Mouse (Mus musculus) kidney, embryonic 16.5 days (tissue): ENCODE results near the gene Barx1. TPM values are rescaled to one million over a fixed set of nuclear protein-coding genes. Genes with fewer than 3 reads are reported as not detected.
A peak's percentile ranks its signal among the peaks of the same experiment; 100 is the strongest.

Experiments used
- ATAC-seq: fragments of 200-750 bp; cut with Nextera tagmentation; 2 replicates; pipeline ENCODE4 v1.8.0; 2017; ENCODE audit warnings: moderate TSS enrichment; ENCODE audit not compliant: low FRiP score, low TSS enrichment
- H3K27ac ChIP-seq: fragments of 300-500 bp; sonication (generic); 2 replicates; pipeline ENCODE4 v1.5.1; 2014; ENCODE audit warnings: low read length
- H3K27me3 ChIP-seq: fragments of 300-500 bp; sonication (generic); 2 replicates; pipeline ENCODE4 v1.6.1; 2014; ENCODE audit warnings: low read length, control low read depth, mixed read lengths; ENCODE audit not compliant: insufficient read depth
- H3K36me3 ChIP-seq: fragments of 300-500 bp; sonication (generic); 2 replicates; pipeline ENCODE4 v1.6.1; 2014; ENCODE audit warnings: low read length, control low read depth, mixed read lengths; ENCODE audit not compliant: insufficient read depth
- H3K4me1 ChIP-seq: fragments of 300-500 bp; sonication (generic); 2 replicates; pipeline ENCODE4 v1.6.1; 2014; ENCODE audit warnings: low read length, control low read depth, mixed read lengths; ENCODE audit not compliant: insufficient read depth
- H3K4me2 ChIP-seq: fragments of 300-500 bp; sonication (generic); replicated peaks from 2 replicates; pipeline ENCODE4 v1.6.1; 2014; ENCODE audit warnings: low read depth, low read length
- H3K4me3 ChIP-seq: fragments of 300-500 bp; sonication (generic); 2 replicates; pipeline ENCODE4 v1.5.1; 2014; ENCODE audit warnings: mild to moderate bottlenecking, low read length
- H3K9ac ChIP-seq: fragments of 300-500 bp; sonication (generic); replicated peaks from 2 replicates; pipeline ENCODE4 v1.6.1; 2014; ENCODE audit warnings: low read length
- H3K9me3 ChIP-seq: fragments of 300-500 bp; sonication (generic); 2 replicates; pipeline ENCODE4 v1.6.1; 2016; ENCODE audit warnings: low read length, control low read depth
- WGBS: fragments of 180-500 bp; shearing (Covaris S2); extraction: QIAGEN DNeasy Blood & Tissue Kit; methylation state at CpG from one replicate; pipeline ENCODE4 v1.1.7; 2014; 5-methylcytosine and 5-hydroxymethylcytosine counted together
- polyA plus RNA-seq: library from polyadenylated mRNA; unstranded; fragments of >200 nt; fragmentation: Nextera tagmentation; extraction: Ambion mirVana; gene quantifications from 2 replicates; pipeline ENCODE4 v1.2.1, GENCODE M21; 2015

Barx1 gene
- polyA plus RNA-seq, 1 experiment from 2014 or later = 0.11 TPM

GRCm38 (mm10) chr13:48667461-48667860, 4.7 kb downstream of the Barx1 start:
- Histone ChIP-seq H3K27me3 (peaks cover 97% of the 10 kb centered on the region), H3K9ac (no peak overlapping the region), H3K36me3 (no peaks in the 10 kb centered on the region), H3K9me3 (no peaks in the 10 kb centered on the region), H3K4me3 (no peak overlapping the region), H3K4me1 (peaks cover 16% of the 10 kb centered on the region), H3K4me2 (no peak overlapping the region), H3K27ac (no peak overlapping the region)
- no peak for ATAC-seq
- 1% methylated on average over 4 of the region's 4 CpGs for WGBS

- WGBS = 1% methylated on average over 33 of the region's 33 CpGs
- H3K9ac ChIP-seq = no peak overlapping the region
- H3K4me2 ChIP-seq = no peak overlapping the region
- peaks cover 97% of the 10 kb centered on the region for H3K27me3 ChIP-seq
- peak overlapping the region; percentile 19 for H3K4me3 ChIP-seq
- H3K9me3 ChIP-seq = no peaks in the 10 kb centered on the region
- no peak for ATAC-seq
- no peak overlapping the region for H3K27ac ChIP-seq
- peaks cover 13% of the 10 kb centered on the region for H3K4me1 ChIP-seq
- H3K36me3 ChIP-seq = no peaks in the 10 kb centered on the region
Measured at GRCm38 (mm10) chr13:48668091-48668975, 5.5 kb downstream of the Barx1 start.

GRCm38 (mm10) chr13:48668976-48669534, 6.3 kb downstream of the Barx1 start:
- no peak overlapping the region for H3K27ac ChIP-seq
- peaks cover 93% of the 10 kb centered on the region for H3K27me3 ChIP-seq
- H3K4me3 ChIP-seq = peak overlapping the region; percentile 19
- ATAC-seq = no peak; the same call in 1 of the 2 replicates
- no peak overlapping the region for H3K9ac ChIP-seq
- no peaks in the 10 kb centered on the region for H3K36me3 ChIP-seq
- WGBS = under 1% methylated on average over 34 of the region's 34 CpGs
- H3K4me1 ChIP-seq = peaks cover 12% of the 10 kb centered on the region
- peak overlapping the region; percentile 31 for H3K4me2 ChIP-seq
- H3K9me3 ChIP-seq = no peaks in the 10 kb centered on the region

- H3K4me2 ChIP-seq = peak overlapping the region; percentile 40
- no peaks in the 10 kb centered on the region for H3K36me3 ChIP-seq
- no peak overlapping the region for H3K27ac ChIP-seq
- H3K9me3 ChIP-seq = peaks cover 4% of the 10 kb centered on the region; the same call in 1 of the 2 replicates
- under 1% methylated on average over 24 of the region's 24 CpGs for WGBS
- H3K4me3 ChIP-seq = peak overlapping the region; percentile 5
- peaks cover 74% of the 10 kb centered on the region for H3K27me3 ChIP-seq
- no peak for ATAC-seq
- no peak overlapping the region for H3K9ac ChIP-seq
- H3K4me1 ChIP-seq = peaks cover 9% of the 10 kb centered on the region
Measured at GRCm38 (mm10) chr13:48672312-48672840, 9.6 kb downstream of the Barx1 start.

- H3K36me3 ChIP-seq = no peaks in the 10 kb centered on the region
- no peak overlapping the region for H3K9ac ChIP-seq
- H3K4me1 ChIP-seq = peaks cover 5% of the 10 kb centered on the region; the same call in 1 of the 2 replicates
- 72% methylated on average over 5 of the region's 5 CpGs for WGBS
- H3K9me3 ChIP-seq = peaks cover 4% of the 10 kb centered on the region; the same call in 1 of the 2 replicates
- ATAC-seq = no peak
- H3K27me3 ChIP-seq = peaks cover 62% of the 10 kb centered on the region
- H3K4me2 ChIP-seq = no peak overlapping the region
- no peak overlapping the region for H3K4me3 ChIP-seq
- H3K27ac ChIP-seq = no peak overlapping the region
Measured at GRCm38 (mm10) chr13:48674609-48675008, 11.8 kb downstream of the Barx1 start.

- ATAC-seq = no peak
- no peak overlapping the region for H3K27ac ChIP-seq
- no peak overlapping the region for H3K9ac ChIP-seq
- no peak overlapping the region for H3K4me2 ChIP-seq
- H3K36me3 ChIP-seq = no peaks in the 10 kb centered on the region
- whole genome bisulfite sequencing = 42% methylated on average over 1 of the region's 1 CpGs
- peaks cover 26% of the 10 kb centered on the region for H3K27me3 ChIP-seq
- peaks cover 4% of the 10 kb centered on the region; the same call in 1 of the 2 replicates for H3K9me3 ChIP-seq
- no peak overlapping the region for H3K4me3 ChIP-seq
- H3K4me1 ChIP-seq = no peaks in the 10 kb centered on the region
Measured at GRCm38 (mm10) chr13:48679351-48679750, 16.6 kb downstream of the Barx1 start.

GRCm38 (mm10) chr13:48686666-48687065, 23.9 kb downstream of the Barx1 start:
- H3K4me3 ChIP-seq = no peak overlapping the region
- no peaks in the 10 kb centered on the region for H3K4me1 ChIP-seq
- no peaks in the 10 kb centered on the region for H3K27me3 ChIP-seq
- H3K4me2 ChIP-seq = no peak overlapping the region
- no peak for ATAC-seq
- no peak overlapping the region for H3K27ac ChIP-seq
- WGBS = 49% methylated on average over 5 of the region's 5 CpGs
- H3K9me3 ChIP-seq = peaks cover 9% of the 10 kb centered on the region
- no peaks in the 10 kb centered on the region for H3K36me3 ChIP-seq
- no peak overlapping the region for H3K9ac ChIP-seq

GRCm38 (mm10) chr13:48691991-48692390, 29.2 kb downstream of the Barx1 start:
- no peak for ATAC-seq
- no peaks in the 10 kb centered on the region for H3K36me3 ChIP-seq
- WGBS = 60% methylated on average over 2 of the region's 2 CpGs
- no peak overlapping the region for H3K27ac ChIP-seq
- no peak overlapping the region for H3K4me3 ChIP-seq
- peaks cover 9% of the 10 kb centered on the region for H3K9me3 ChIP-seq
- H3K9ac ChIP-seq = no peak overlapping the region
- no peak overlapping the region for H3K4me2 ChIP-seq
- H3K27me3 ChIP-seq = 0 out of 2 replicates have a peak, but pooled peaks cover 11% of the 10 kb centered on the region
- peaks cover 7% of the 10 kb centered on the region; the same call in 1 of the 2 replicates for H3K4me1 ChIP-seq

GRCm38 (mm10) chr13:48694090-48695064, 31.6 kb downstream of the Barx1 start:
- Histone ChIP-seq H3K9me3 (peaks cover 9% of the 10 kb centered on the region), H3K9ac (no peak overlapping the region), H3K36me3 (no peaks in the 10 kb centered on the region), H3K27ac (no peak overlapping the region), H3K4me3 (no peak overlapping the region), H3K27me3 (0 out of 2 replicates have a peak, but pooled peaks cover 11% of the 10 kb centered on the region), H3K4me1 (peaks cover 7% of the 10 kb centered on the region; the same call in 1 of the 2 replicates), H3K4me2 (peak overlapping the region; percentile 4)
- peak; percentile 52; the same call in 1 of the 2 replicates for ATAC-seq
- WGBS = 27% methylated on average over 27 of the region's 27 CpGs
